Mouse (Mus musculus) MEL-GATA-1-ER (cell line): ENCODE measurements around the gene Pck2.

ENCODE experiments used
- DNase-seq: peaks from one replicate; pipeline ENCODE4 v3.0.0-alpha.2; 2012; ENCODE audit warnings: low read depth; ENCODE audit errors: extremely low read depth

The Pck2 gene

GRCm38 (mm10) chr14:55526674-55527073, 13.4 kb upstream of the Pck2 start:
- DNase-seq, result no peak

- DNase-seq, result peak; percentile 58
These were observed 12.1 kb upstream of the Pck2 start for GRCm38 (mm10) chr14:55527940-55528339.

GRCm38 (mm10) chr14:55536116-55536745, 3.8 kb upstream of the Pck2 start:
- DNase-seq, result no peak

- peak; percentile 83 for DNase-seq
These were observed 788 bp downstream of the Pck2 start for GRCm38 (mm10) chr14:55540787-55541321.

GRCm38 (mm10) chr14:55542268-55542667, 2.2 kb downstream of the Pck2 start:
- no peak for DNase-seq

- DNase-seq, result no peak
These were observed 4.3 kb downstream of the Pck2 start for GRCm38 (mm10) chr14:55544334-55544733.

GRCm38 (mm10) chr14:55550191-55550590, 10.1 kb downstream of the Pck2 start:
- DNase-seq, result no peak

GRCm38 (mm10) chr14:55551347-55551746, 11.3 kb downstream of the Pck2 start:
- no peak for DNase-seq

- DNase-seq, result no peak
These were observed 11.7 kb downstream of the Pck2 start for GRCm38 (mm10) chr14:55551794-55552193.

- no peak for DNase-seq
These were observed 14.6 kb downstream of the Pck2 start for GRCm38 (mm10) chr14:55554635-55555034.

- no peak for DNase-seq
These were observed 15.7 kb downstream of the Pck2 start for GRCm38 (mm10) chr14:55555788-55556187.

- peak; percentile 88 for DNase-seq
These were observed 16.9 kb downstream of the Pck2 start for GRCm38 (mm10) chr14:55557003-55557402.

- no peak for DNase-seq
These were observed 17.5 kb downstream of the Pck2 start for GRCm38 (mm10) chr14:55557587-55557986.

GRCm38 (mm10) chr14:55558740-55559448, 18.8 kb downstream of the Pck2 start:
- DNase-seq, result no peak

GRCm38 (mm10) chr14:55559799-55560201, 19.7 kb downstream of the Pck2 start, which contains the start of gene Dcaf11:
Gene Dcaf11 (plus strand): TSS chr14:55560006.
- DNase-seq, result peak; percentile 83

- DNase-seq, result peak; percentile 99
These were observed 20.4 kb downstream of the Pck2 start, which contains the start of gene A730061H03Rik for GRCm38 (mm10) chr14:55560202-55561073. Gene A730061H03Rik (minus strand): TSS chr14:55560406.

- DNase-seq, result no peak
These were observed 21.8 kb downstream of the Pck2 start for GRCm38 (mm10) chr14:55561860-55562259.

- DNase-seq, result no peak
These were observed 23.2 kb downstream of the Pck2 start for GRCm38 (mm10) chr14:55563249-55563648.

- no peak for DNase-seq
These were observed 25.7 kb downstream of the Pck2 start for GRCm38 (mm10) chr14:55565748-55566147.

GRCm38 (mm10) chr14:55567496-55567895, 27.4 kb downstream of the Pck2 start:
- no peak for DNase-seq

- no peak for DNase-seq
These were observed 30.5 kb downstream of the Pck2 start for GRCm38 (mm10) chr14:55570588-55570987.

- DNase-seq, result no peak
These were observed 31.7 kb downstream of the Pck2 start for GRCm38 (mm10) chr14:55571760-55572159.
